16 mouse cellular contexts compared by ENCODE assay signal in the genomic region with DNA sequence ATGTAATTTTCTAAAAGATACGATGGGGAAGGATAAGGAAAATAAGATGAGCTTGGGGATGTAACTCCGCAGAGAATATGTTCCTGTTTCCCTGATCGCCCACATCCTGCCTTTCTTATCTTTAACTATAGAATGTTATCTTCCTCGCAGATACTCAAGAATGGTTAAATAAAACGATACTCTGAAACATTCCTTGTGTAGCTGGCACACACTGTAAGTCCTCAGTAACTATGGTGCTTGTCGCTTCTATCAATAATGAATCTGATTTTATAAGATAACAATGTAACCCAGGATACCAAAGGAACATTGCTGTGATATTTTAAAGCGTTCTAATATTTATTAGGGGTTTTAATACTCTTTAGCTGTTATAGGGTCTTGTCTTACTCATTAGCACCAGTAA.
A peak's percentile ranks its signal among the peaks of the same experiment; 100 is the strongest.
DNase-seq lines count a peak whose midpoint lies in the region.
"Had no signal": no experiment of that assay in that cellular context is flagged by ENCODE, and none has a peak within 500 bp of the region (broad histone marks: within the 10 kb centered on the region; RNA-seq: fewer than 3 reads in every experiment).

No protein-coding gene starts in this region.

- DNase-seq in 3T3-L1 (ENCODE audit: low read depth, low spot score) (peak; percentile 95), adipocyte (ENCODE audit: low spot score) (peak; percentile 94)
- DNase-seq in B cell, adult 2 months = no peak
- no peak for DNase-seq in ovary, adult 18-20 months (ENCODE audit: low spot score)
- DNase-seq: adrenal gland, adult 2 months; adrenal gland, adult 8-10 months; adrenal gland, postnatal 10 days; adrenal gland, postnatal 14 days; adrenal gland, postnatal 25 days; adrenal gland, postnatal 36 days; cerebellum, adult 11 months; cerebellum, adult 11-12 months; cerebellum, adult 18-20 months; cerebellum, adult 2 months; cerebellum, adult 8-10 months; cerebellum, adult 9-10 months had no signal

Comparison
In these comparisons a context has a peak if more than half of its experiments do, and no peak if none do; other contexts are left out.
1. DNase-seq: peak in 3T3-L1 (single experiment) and adipocyte (single experiment); none in B cell, adult 2 months (0 of 2) and ovary, adult 18-20 months (single experiment).